Mouse (Mus musculus) adrenal gland, postnatal 14 days (tissue): ENCODE measurements at regions not wholly inside any gene's neighbourhood (a gene's known extent, or its start where the extent isn't known, plus 50 kb on each side); places are given as distances from the start of the nearest gene placed in this dataset.

Experiments
- DNase-seq: peaks from one replicate; pipeline ENCODE4 v3.0.0; 2021; ENCODE audit warnings: mixed read lengths

DNA sequence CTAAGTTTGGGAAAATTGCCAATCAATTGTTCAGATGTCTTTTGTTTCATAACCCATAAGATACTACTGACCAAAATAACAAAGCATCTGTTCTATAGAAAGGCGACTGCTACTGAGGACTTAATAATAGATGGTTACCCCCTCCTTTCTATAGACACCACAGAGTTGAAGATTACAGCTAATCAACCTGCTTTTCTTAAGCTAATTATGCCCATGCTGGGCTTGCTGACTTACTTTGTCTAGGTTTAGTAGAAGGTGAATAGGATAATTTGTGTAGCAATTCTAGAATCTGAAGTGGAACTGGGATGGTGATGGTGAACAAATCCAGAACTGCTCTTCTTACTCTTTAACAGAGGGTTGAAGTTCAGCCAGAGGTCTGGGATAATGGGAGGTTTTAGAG lies 53.8 kb upstream of the Tbx18 start:
- no peak for DNase-seq

GRCm38 (mm10) chr9:87811746-87812145 lies 80.7 kb upstream of the Tbx18 start:
- DNase-seq = no peak

DNA sequence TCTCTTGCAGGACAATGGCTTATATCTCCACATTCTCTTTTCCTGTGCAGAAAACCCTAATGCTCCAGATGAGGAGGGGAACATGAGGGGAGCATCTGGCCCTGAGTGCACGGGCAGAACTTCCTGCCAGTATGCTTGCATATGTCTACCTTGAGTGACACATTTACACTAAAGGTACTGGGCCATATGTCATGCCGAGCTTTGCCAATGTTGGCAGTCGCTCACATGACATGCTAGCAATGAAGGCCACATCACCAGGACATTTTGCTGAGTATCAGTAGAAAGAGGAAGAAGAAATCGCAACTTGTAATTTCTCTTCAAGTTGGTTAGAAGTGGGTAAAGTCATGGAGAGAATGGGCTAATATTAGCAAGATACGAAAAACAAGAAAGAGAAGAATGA lies 91.2 kb upstream of the Tbx18 start:
- DNase-seq = no peak

GRCm38 (mm10) chr9:87824691-87825230 lies 93.7 kb upstream of the Tbx18 start:
- DNase-seq = no peak

DNA sequence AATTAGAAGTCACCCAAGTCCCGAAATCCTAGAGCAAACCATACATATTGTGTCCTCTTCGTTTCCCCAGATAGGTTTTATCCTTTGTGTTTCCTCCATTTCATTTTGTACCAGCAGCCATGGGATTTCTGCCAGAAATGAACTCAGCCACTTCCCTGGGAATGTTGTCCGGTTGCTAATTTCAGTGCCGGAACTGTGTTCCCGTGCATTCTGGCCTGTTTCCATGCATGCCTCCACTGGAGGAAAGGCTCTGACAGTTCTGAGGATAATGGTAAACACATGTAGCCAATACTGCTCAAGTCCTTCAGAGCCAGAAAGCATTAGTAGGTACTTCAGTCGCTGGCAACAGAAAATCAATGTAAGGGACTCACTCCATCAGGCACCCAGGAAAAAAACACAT lies 112.8 kb upstream of the Tbx18 start:
- peak; percentile 12 for DNase-seq

- DNase-seq = no peak
Measured at GRCm38 (mm10) chr9:87844453-87844852, 113.4 kb upstream of the Tbx18 start.

GRCm38 (mm10) chr9:87848882-87849281 lies 117.8 kb upstream of the Tbx18 start:
- no peak for DNase-seq

DNA sequence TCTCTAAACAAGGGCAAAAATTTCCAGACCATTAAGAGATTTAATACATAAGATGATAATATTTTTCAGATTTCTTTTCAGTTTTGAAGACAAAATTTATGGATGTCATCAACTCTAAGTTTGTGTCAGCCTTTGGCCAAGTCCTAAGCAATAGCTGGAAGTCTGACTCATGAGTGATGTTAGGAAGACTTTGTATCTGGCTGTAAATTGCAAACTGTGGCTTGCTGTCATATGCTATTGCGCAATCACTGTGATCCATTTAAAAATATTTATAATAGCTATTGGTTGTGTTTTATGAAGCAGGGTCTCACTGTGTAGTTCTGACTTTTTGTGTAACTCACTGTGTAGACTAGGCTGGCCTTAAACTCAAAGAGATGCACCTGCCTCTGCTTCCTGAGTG lies 119.1 kb upstream of the Tbx18 start:
- no peak for DNase-seq

DNA sequence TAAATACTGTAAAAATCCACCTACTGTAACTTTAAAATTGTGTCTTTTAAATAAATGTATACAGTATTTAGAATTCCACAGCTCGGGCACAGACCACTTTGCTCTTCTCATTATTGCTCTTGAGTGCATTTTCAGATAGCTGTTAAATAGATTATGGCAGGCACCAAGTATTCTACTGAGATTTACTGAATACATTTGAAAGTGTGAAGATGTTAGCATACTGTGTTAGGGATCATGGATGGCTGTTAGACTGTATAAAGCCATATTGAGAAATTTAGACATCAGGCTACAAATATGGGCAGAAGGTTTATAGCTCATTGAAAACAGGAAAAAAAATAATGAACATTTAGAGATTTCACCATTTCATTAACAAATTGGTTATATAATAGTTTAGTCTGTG lies 130.5 kb upstream of the Tbx18 start:
- no peak for DNase-seq

DNA sequence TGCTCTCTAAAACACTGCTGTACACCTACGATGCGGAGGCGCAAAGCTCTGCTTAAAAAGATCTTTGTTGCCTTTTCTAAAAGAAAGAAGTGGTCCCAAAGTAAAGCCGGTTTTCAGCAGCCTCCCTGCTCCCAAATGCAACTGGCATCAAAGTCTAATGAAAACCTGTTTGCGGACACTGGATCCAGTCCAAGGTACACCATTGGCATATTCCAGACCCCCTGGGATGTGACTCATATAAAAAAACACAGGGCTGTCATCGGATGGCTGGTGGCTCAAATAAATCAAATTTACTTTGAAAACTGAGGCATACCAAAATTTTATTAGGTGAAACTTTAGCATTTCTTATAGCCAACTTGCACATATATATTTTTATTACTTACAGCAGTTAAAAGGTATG lies 134.2 kb upstream of the Tbx18 start:
- DNase-seq = no peak

- no peak for DNase-seq
Measured at GRCm38 (mm10) chr9:87872384-87872905, 141.4 kb upstream of the Tbx18 start.

GRCm38 (mm10) chr9:87882587-87882986 lies 151.5 kb upstream of the Tbx18 start:
- no peak for DNase-seq

- no peak for DNase-seq
Measured at GRCm38 (mm10) chr9:87883069-87883468, 152.0 kb upstream of the Tbx18 start.

DNA sequence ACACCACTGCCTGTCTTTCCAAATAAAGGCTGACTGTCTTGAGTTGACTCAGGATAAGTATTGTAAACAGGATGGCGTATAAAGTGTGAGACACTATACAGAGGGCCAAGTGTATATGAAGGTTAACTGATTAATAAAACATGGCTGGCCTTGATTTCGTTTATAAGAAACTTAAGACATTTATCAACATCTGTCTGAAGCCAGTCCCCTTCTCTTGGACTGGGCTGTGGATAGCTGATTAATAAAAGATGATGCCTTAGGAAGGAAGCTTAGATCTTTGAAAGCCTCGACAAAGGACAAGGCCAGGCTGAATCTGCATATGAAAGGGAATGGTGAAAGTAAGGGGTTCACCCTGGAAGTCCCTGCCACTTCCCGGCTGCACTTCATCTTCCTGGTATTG lies 163.0 kb upstream of the Tbx18 start:
- DNase-seq = no peak

DNA sequence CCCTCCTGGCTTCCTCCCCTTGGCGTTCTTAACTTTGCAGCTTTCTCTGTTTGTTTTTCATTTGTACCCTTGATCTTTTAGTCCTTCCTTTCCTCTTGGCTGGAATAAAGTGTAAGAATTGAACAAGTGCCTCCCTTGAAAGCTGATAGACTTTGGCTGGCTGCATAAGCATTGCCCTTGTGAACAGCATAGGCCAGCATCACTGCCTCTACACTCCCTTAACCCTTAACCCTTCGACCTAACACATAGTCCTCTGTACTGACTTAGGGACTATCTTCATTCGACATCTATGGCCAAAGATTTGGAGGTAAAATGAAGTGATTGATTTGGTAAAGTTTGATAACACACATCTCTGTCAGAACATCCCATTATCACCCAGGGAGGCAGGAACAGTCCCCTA lies 163.5 kb upstream of the Tbx18 start:
- no peak for DNase-seq

DNA sequence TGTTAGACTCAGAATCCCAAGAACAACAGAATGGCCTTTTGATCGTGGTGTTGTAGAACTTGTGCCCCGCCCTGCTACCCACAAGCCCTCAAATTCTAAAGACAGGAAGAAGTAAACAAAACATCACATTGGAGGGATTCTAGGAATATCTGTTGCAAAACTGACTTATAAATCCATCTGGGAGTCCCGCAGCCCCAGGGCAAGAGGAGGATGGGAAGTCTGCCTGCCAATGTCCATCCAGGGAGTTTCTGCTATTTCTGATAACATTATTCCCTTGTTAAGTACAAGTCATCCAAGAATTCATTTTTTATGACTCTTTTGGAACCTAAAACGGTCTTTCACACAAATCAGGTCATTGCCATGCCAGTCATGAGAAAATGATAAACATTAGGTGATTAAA lies 164.5 kb upstream of the Tbx18 start:
- DNase-seq = no peak

- DNase-seq = no peak
Measured at GRCm38 (mm10) chr9:87897336-87897735, 166.3 kb upstream of the Tbx18 start.

- DNase-seq = no peak
Measured at GRCm38 (mm10) chr9:87899368-87899767, 168.3 kb upstream of the Tbx18 start.

- no peak for DNase-seq
Measured at GRCm38 (mm10) chr9:87899800-87900199, 168.7 kb upstream of the Tbx18 start.

GRCm38 (mm10) chr9:87921291-87921690 lies 190.2 kb upstream of the Tbx18 start:
- no peak for DNase-seq

GRCm38 (mm10) chr9:87925151-87925550 lies 194.1 kb upstream of the Tbx18 start:
- DNase-seq = no peak

- DNase-seq = no peak
Measured at GRCm38 (mm10) chr9:87933230-87933629, 202.2 kb upstream of the Tbx18 start.

- DNase-seq = no peak
Measured at GRCm38 (mm10) chr9:87952426-87952825, 221.4 kb upstream of the Tbx18 start.

- DNase-seq = no peak
Measured at GRCm38 (mm10) chr9:87954941-87955340, 223.9 kb upstream of the Tbx18 start.

GRCm38 (mm10) chr9:87961796-87962195 lies 230.7 kb upstream of the Tbx18 start:
- DNase-seq = no peak
